Mouse (Mus musculus) midbrain, embryonic 16.5 days (tissue): ENCODE measurements around the gene Sstr2. TPM values are rescaled to one million over a fixed set of nuclear protein-coding genes. Genes with fewer than 3 reads are reported as not detected.

Experiments
- ATAC-seq: fragments of 200-750 bp; cut with Nextera tagmentation; 2 replicates; pipeline ENCODE4 v1.8.0; 2017; ENCODE audit warnings: moderate TSS enrichment
- H3K27ac ChIP-seq: fragments of 300-500 bp; sonication (generic); 2 replicates; pipeline ENCODE4 v1.5.1; 2014; ENCODE audit warnings: mild to moderate bottlenecking, low read length, mixed read lengths
- H3K27me3 ChIP-seq: fragments of 300-500 bp; sonication (generic); 2 replicates; pipeline ENCODE4 v1.6.1; 2014; ENCODE audit warnings: low read depth, low read length, mixed read lengths; ENCODE audit not compliant: control insufficient read depth, insufficient read depth
- H3K36me3 ChIP-seq: fragments of 300-500 bp; sonication (generic); 2 replicates; pipeline ENCODE4 v1.6.1; 2014; ENCODE audit warnings: mild to moderate bottlenecking, low read length, moderate library complexity, mixed read lengths; ENCODE audit not compliant: control insufficient read depth, insufficient read depth
- H3K4me1 ChIP-seq: fragments of 300-500 bp; sonication (generic); 2 replicates; pipeline ENCODE4 v1.6.1; 2014; ENCODE audit warnings: mild to moderate bottlenecking, low read length, mixed read lengths; ENCODE audit not compliant: control insufficient read depth, insufficient read depth
- H3K4me2 ChIP-seq: fragments of 300-500 bp; sonication (generic); 2 replicates; pipeline ENCODE4 v1.6.1; 2014; ENCODE audit warnings: mild to moderate bottlenecking, low read length, mixed read lengths
- H3K4me3 ChIP-seq: fragments of 300-500 bp; sonication (generic); 2 replicates; pipeline ENCODE4 v1.5.1; 2014; ENCODE audit warnings: low read depth, mild to moderate bottlenecking, low read length, moderate library complexity, mixed read lengths
- H3K9ac ChIP-seq: fragments of 300-500 bp; sonication (generic); 2 replicates; pipeline ENCODE4 v1.6.1; 2014; ENCODE audit warnings: low read depth, low read length, mixed read lengths
- H3K9me3 ChIP-seq: fragments of 300-500 bp; sonication (generic); replicated peaks from 2 replicates; pipeline ENCODE4 v1.6.1; 2014; ENCODE audit warnings: mild to moderate bottlenecking, low read length, mixed read lengths; ENCODE audit not compliant: control insufficient read depth, poor library complexity, severe bottlenecking
- WGBS: fragments of 180-500 bp; shearing (Covaris S2); extraction: QIAGEN DNeasy Blood & Tissue Kit; methylation state at CpG from one replicate; pipeline ENCODE4 v1.1.7; 2014; 5-methylcytosine and 5-hydroxymethylcytosine counted together
- polyA plus RNA-seq: library from polyadenylated mRNA; unstranded; fragments of >200 nt; fragmentation: Nextera tagmentation; extraction: Ambion mirVana; gene quantifications from 2 replicates; pipeline ENCODE4 v1.2.1, GENCODE M21; 2015

Sstr2 gene
- polyA plus RNA-seq, 1 experiment from 2014 or later, result 15.5 TPM

DNA sequence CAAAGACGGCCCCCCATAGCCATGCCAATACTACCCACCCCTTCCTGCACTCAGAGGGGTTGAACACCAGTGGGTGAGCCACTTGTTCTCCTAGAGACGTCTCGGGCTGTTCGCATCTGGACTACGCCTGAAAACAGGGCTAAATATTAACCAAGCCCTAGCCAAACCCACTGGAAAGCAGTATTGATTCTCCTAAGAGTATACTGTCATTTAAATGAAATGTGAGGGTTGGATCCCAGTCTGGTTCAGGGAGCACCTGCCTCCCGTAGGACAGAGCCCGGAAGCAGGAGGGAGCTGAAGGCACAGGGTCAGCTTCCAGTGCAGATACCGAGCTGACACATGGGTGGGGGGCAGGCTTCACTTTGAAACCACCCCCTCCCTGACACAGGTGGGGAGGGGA lies 12.7 kb downstream of the Sstr2 start:
- WGBS, result 81% methylated on average over 8 of the region's 8 CpGs
- Histone ChIP-seq H3K4me3 (no peak overlapping the region), H3K27me3 (no peaks in the 10 kb centered on the region), H3K36me3 (no peaks in the 10 kb centered on the region), H3K9me3 (no peaks in the 10 kb centered on the region), H3K27ac (no peak overlapping the region), H3K4me1 (no peaks in the 10 kb centered on the region), H3K9ac (no peak overlapping the region), H3K4me2 (no peak overlapping the region)
- no peak for ATAC-seq

DNA sequence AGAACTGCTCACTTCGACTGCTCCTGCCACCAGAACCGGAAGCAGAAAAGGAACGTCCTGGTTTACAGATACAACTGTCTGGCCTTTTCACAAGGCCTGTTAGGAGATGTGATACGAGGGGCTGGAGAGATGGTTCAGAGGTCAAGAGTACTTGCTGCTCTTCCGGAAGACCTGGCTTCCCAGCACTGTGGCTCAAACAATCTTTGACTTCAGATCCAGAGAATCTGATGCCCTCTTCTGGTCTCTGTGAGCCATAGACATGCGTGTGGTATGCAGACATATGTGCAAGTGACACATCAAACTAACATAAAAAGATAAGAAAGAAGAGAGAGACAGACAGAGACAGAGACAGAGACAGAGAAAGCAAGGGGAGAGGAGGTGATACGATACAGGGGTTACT lies 13.2 kb downstream of the Sstr2 start:
- no peaks in the 10 kb centered on the region for H3K4me1 ChIP-seq
- H3K27me3 ChIP-seq, result no peaks in the 10 kb centered on the region
- H3K36me3 ChIP-seq, result no peaks in the 10 kb centered on the region
- ATAC-seq, result no peak
- H3K9me3 ChIP-seq, result no peaks in the 10 kb centered on the region
- H3K9ac ChIP-seq, result no peak overlapping the region
- 81% methylated on average over 7 of the region's 7 CpGs for WGBS
- no peak overlapping the region for H3K27ac ChIP-seq
- H3K4me2 ChIP-seq, result no peak overlapping the region
- H3K4me3 ChIP-seq, result no peak overlapping the region

DNA sequence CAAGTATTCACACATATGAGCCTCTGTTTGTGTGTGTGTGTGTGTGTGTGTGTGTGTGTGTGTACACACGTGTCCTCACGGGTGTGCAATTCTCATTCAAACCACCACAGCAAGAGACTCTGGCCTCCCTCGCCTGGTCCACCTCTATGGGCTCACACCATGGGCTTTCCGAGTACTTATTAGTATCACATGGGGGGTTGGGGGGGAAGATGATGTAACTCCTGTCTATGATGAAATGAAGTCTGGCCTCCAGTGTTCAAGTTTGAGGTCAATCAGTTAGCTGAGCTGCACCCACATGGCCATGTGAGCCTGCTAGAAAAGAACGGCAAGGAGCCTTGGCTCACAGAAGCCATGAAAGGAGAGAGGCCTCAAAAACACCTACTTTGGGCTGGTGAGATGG lies 14.3 kb downstream of the Sstr2 start:
- no peaks in the 10 kb centered on the region for H3K4me1 ChIP-seq
- H3K27ac ChIP-seq, result no peak overlapping the region
- no peak overlapping the region for H3K9ac ChIP-seq
- no peak overlapping the region for H3K4me3 ChIP-seq
- no peaks in the 10 kb centered on the region for H3K27me3 ChIP-seq
- no peaks in the 10 kb centered on the region for H3K36me3 ChIP-seq
- no peak overlapping the region for H3K4me2 ChIP-seq
- 84% methylated on average over 5 of the region's 5 CpGs for WGBS
- H3K9me3 ChIP-seq, result no peaks in the 10 kb centered on the region
- ATAC-seq, result no peak

DNA sequence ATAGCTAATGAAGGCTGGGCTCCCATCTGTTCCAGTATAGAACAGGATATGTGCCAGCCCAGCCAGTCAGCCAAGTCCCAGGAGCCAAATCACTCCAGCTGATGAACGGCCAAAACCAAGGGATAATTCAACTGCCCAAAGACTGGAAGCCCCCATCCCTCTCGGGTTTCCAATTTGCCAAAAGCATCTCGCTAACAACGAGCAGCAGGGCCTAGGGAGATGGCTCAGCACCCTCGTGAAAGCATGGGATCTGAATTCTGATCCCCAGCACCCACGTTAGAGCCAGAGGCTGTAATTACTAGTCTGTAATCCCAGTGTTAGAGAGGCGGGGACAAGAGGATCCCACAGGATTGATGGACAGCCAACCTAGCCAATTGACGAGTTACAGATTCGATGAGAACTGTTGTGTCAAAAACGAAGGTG lies 15.6 kb downstream of the Sstr2 start:
- Histone ChIP-seq H3K4me3 (no peak overlapping the region), H3K36me3 (no peaks in the 10 kb centered on the region), H3K4me1 (no peaks in the 10 kb centered on the region), H3K9ac (no peak overlapping the region), H3K27me3 (no peaks in the 10 kb centered on the region), H3K27ac (no peak overlapping the region), H3K9me3 (no peaks in the 10 kb centered on the region; the same call in 1 of the 2 replicates), H3K4me2 (no peak overlapping the region)
- WGBS, result 62% methylated on average over 10 of the region's 10 CpGs
- no peak for ATAC-seq

DNA sequence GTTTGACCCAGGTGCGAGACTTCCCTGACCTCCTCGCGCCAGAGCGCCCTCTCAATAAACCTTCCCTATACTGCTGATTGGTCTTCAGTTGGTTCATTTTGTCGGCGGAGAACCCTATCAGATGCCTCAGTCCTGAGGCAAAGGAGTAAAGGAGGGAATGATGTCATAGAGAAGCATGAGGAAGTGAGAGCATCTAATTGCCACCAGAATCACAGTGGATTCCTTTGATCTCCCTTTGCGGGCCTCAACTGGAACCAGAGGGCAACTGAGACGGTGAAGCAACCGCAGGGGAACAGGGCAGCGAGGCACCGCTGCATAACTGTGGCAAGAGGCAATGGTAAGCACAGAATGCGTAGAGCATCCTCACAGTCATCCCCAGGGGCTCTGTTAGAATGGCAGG lies 19.5 kb downstream of the Sstr2 start:
- Histone ChIP-seq H3K4me2 (no peak overlapping the region), H3K27ac (no peak overlapping the region), H3K4me1 (no peaks in the 10 kb centered on the region), H3K36me3 (no peaks in the 10 kb centered on the region), H3K4me3 (no peak overlapping the region), H3K9ac (no peak overlapping the region), H3K27me3 (no peaks in the 10 kb centered on the region), H3K9me3 (no peaks in the 10 kb centered on the region; the same call in 1 of the 2 replicates)
- no peak for ATAC-seq
- 93% methylated on average over 12 of the region's 12 CpGs for WGBS

DNA sequence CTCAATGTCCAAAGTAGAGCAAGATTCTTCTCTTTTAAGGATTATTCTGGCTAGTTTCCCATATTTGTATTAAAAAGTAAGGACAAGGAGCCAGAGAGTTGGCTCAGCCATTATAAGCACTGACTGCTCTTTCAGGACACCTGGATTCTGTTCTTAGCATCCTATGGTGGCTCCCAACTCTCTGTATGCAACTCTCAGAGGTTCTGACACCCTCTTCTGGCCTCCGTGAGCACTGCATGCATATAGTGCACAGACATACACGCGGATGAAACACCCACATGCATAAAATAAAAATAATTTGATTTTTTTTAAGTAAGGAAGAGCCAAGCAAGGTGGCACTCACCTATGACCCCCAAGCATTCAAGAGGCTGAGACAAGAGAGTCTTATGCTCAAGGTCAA lies 26.0 kb downstream of the Sstr2 start:
- Histone ChIP-seq H3K27me3 (no peaks in the 10 kb centered on the region), H3K4me1 (peaks cover 5% of the 10 kb centered on the region), H3K4me3 (no peak overlapping the region), H3K4me2 (no peak overlapping the region), H3K9me3 (no peaks in the 10 kb centered on the region), H3K9ac (no peak overlapping the region), H3K27ac (no peak overlapping the region), H3K36me3 (no peaks in the 10 kb centered on the region)
- no peak for ATAC-seq
- WGBS, result 86% methylated on average over 3 of the region's 3 CpGs

DNA sequence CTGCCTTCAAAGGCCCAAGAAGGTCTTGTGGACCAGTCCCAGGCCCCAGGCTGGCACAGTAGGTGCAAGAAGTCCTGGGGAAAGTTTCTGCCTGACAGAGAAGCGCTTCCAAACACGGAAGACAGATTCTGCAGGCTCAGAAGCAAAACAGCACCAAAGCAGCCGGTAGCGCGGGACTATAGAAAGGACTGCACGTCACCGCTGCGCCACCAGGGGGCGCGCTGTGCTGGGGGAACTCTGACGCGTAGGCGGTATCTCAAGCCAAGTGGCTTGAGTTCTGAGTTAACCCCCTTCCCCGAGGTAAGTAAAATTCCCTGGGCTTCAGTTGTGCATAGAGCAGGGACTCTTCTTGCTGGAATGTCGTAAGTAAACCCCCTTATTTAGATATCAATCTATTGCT lies 29.0 kb downstream of the Sstr2 start:
- H3K36me3 ChIP-seq, result peaks cover 4% of the 10 kb centered on the region; the same call in 1 of the 2 replicates
- no peak overlapping the region for H3K4me3 ChIP-seq
- no peaks in the 10 kb centered on the region for H3K27me3 ChIP-seq
- H3K27ac ChIP-seq, result no peak overlapping the region
- 4% methylated on average over 15 of the region's 15 CpGs for WGBS
- H3K9me3 ChIP-seq, result no peaks in the 10 kb centered on the region
- no peak overlapping the region for H3K4me2 ChIP-seq
- no peak overlapping the region for H3K9ac ChIP-seq
- H3K4me1 ChIP-seq, result peaks cover 14% of the 10 kb centered on the region
- ATAC-seq, result no peak

DNA sequence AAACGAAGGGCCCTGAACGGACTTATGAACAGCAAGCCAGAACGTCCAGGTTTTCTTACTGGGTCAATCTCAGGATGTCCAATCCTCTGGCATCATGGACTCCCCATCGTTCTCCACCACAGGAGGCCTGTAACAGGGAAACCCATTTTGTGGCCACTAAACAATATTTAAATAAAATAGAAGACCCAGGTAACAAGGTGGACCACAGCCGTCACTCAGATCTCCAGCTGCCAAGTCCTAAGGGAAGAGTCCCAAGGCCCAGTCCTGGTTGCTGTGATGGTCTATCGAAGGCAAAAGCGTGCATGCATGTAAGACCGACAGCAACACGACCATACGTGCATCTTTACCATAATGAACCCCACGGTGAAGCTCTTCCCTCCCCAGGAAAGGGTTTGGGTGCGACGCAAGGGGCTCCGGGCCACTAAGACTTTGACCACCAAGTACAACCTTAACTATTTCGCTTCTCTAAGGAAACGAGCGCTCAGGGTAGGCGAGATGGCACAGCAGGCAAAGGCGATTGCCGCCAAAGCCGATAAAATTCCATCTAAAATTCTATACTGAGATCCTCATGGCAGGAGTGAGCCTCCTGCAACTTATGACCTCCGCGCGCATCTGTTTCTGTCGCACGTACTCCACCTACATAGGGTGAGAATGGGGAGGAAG lies 29.7 kb downstream of the Sstr2 start, which contains the start of gene Cog1:
TSS of gene Cog1 (plus strand) at position 480 of the 663 bp plus-strand sequence.
- no peak for ATAC-seq
- WGBS, result 42% methylated on average over 26 of the region's 26 CpGs

DNA sequence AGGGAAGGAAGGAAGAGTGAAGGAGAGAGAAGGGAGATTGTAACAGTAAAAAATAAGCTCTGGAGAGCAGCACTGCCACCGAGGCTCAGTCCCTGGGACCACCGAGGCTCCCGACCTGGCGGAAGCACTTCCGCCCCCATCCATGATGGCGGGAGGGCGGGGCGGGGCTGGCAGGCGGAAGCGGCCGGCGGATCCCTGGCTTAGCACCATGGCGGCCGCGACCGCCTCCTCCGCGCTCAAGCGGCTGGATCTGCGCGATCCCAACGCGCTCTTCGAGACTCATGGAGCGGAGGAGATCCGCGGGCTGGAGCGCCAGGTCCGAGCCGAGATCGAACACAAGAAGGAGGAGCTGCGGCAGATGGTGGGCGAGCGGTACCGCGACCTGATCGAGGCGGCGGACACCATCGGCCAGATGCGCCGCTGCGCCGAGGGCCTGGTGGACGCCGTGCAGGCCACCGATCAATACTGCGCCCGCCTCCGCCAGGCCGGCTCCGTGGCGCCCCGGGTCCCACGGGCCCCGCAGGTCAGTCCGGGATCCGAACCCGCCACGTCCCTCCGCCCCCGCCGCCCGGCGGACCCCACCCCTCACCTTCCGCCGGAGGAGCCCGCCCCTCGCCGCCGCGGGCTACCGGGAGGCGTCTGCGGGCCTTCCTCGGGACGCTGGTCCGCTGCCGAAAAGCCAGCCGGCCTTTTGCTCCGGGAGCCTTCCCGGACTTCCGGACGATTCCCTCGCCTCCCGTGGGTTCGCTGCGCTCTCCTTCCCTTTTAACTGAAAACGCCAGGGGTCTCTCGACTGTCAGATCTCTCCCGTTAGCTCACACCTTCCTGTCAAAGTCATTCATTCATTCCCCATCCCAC lies 30.4 kb downstream of the Sstr2 start, which contains the start of gene Slc39a11:
TSS of gene Slc39a11 (minus strand) at position 727 of the 858 bp plus-strand sequence.
- Histone ChIP-seq H3K9me3 (no peaks in the 10 kb centered on the region), H3K4me2 (peak within 1 kb of the TSS; percentile 69), H3K27me3 (no peaks in the 10 kb centered on the region), H3K4me3 (peak within 1 kb of the TSS; percentile 90), H3K27ac (peak within 1 kb of the TSS; percentile 90), H3K4me1 (peaks cover 14% of the 10 kb centered on the region), H3K9ac (peak within 1 kb of the TSS; percentile 95), H3K36me3 (peaks cover 18% of the 10 kb centered on the region)
- WGBS, result under 1% methylated on average over 91 of the region's 91 CpGs
- ATAC-seq, result peak; percentile 85

More for the DNA sequence above, 29.7 kb downstream of the Sstr2 start, which contains the start of gene Cog1:
- peak within 1 kb of the TSS; percentile 95 for H3K9ac ChIP-seq
- H3K4me2 ChIP-seq, result peak within 1 kb of the TSS; percentile 69
- no peaks in the 10 kb centered on the region for H3K27me3 ChIP-seq
- peaks cover 14% of the 10 kb centered on the region for H3K4me1 ChIP-seq
- H3K27ac ChIP-seq, result peak within 1 kb of the TSS; percentile 90
- peak within 1 kb of the TSS; percentile 90 for H3K4me3 ChIP-seq
- no peaks in the 10 kb centered on the region for H3K9me3 ChIP-seq
- peaks cover 10% of the 10 kb centered on the region for H3K36me3 ChIP-seq
